Mouse (Mus musculus) kidney, postnatal 4 days (tissue): ENCODE measurements at regions not wholly inside any gene's neighbourhood (a gene's known extent, or its start where the extent isn't known, plus 50 kb on each side); places are given as distances from the start of the nearest gene placed in this dataset.
A peak's percentile ranks its signal among the peaks of the same experiment; 100 is the strongest.

Experiments
- DNase-seq, 2 experiments: peaks; one replicate each; pipeline ENCODE4 v3.0.0; 2021; ENCODE audit warnings: mixed read lengths in 2 of 2

DNA sequence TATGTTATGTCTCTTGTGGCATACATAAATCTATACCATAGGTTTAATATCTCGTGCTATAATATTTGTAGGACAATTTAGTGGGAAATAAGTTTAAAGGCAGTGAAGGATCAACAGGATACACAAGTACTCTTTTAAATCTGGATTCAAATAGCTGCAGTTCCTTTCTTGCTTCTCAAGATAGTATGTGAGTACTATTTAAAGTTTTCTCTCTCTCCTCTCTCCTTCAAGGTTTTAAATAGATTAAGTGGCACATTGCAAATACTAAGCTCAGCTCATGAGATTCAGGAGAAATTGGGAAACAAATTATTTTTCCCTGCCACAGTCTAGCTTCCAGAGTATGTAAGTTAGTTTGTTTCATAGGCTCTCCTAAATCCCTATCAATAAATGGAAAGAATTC, 1103.9 kb downstream of the Ndufa4 start:
- no peak for DNase-seq

DNA sequence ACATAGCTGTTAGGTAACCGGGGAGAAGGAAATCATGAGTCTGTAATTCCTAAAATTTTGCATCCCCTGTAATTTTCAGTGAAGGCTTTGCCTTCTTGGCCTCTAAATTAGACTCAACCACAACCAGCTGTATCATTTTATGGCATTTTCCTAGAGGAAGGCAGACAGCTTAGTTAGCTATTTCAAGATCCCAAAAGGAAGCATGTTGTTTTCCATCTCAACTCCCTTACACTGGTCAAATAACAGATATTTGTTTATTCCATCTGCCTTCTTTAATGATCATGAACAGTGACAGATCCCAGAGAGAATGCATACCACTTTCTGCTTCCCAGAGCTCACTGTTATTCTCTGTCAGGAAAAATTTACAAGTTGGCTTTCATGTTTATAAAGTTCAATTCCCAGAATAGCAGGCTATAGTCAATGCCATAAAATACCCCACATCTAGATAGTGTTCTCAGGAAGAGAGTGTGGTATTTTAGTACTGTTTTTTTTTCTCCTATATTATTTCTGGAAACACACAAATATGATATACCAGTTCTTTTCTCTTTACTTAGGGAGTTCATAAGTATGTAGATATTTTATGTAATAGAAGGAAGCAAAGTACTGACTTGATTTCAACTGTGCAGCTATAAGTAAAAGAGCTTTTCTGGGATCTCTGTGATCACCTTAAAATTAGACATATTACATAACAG, 1148.5 kb downstream of the Ndufa4 start:
- peak in 1 of 2 experiments; percentile 1 for DNase-seq

DNA sequence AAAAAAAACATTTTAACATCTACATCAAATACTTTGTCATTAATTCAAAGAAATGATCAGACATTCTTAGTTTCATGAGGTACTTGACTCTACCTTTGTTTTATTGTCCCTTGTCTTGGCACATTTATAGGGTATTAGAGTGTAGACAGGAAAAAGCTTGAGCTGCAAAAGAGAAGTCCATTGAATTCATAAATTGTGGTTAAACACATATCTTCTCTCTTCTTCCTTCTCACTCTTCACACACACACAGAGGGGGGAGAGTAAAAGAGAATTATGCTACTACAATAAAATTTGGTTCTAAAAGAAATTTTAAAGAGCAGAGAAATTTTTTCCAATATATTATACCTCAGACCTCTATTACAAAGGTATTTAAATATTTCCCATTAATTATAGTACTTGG, 1149.2 kb downstream of the Ndufa4 start:
- DNase-seq: no peak

DNA sequence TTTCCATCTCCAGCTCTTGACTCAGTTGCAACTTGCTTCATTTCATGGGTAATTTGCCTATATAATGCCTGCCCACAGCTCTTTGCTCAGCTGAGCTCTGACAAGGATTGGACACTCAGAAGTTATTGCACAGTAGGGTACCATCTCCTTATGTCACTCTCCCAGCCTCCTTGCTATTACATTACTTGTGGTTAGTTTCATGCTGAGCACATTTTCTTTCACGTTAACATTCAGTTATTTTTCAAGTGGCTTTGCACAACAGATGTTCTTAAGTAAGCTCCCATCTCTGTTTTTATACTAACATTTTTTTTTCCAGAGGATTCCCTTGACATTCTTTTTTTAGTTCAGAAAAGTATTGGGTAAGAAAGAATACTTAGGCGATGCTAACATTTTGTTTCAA, 1163.2 kb downstream of the Ndufa4 start:
- no peak for DNase-seq

DNA sequence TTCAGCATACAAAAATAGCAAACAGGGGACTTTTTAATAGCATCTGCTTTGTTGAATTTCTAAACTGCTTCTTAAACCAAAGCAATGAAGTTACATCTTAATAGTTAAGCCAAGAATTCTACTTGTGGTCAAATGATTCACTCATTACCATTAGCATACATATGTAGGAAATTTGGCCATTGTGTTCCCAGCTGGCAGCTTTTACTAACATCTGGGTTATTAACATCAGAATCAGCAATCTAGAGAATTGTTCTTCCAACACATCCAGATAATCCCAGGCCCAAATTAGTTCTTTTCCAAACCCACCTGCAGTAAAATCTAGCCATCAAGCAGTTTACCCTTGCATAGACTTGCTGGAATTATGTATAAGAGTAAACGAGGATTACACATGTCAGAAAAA, 1184.7 kb downstream of the Ndufa4 start:
- DNase-seq: no peak

DNA sequence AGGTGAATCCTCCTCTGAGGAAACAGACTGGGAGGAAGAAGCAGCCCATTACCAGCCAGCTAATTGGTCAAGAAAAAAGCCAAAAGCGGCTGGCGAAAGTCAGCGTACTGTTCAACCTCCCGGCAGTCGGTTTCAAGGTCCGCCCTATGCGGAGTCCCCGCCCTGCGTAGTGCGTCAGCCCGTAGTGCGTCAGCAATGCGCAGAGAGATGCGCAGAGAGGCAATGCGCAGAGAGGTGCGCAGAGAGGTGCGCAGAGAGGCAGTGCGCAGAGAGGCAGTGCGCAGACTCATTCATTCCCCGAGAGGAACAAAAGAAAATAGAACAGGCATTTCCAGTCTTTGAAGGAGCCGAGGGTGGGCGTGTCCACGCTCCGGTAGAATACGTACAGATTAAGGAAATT, 1216.8 kb downstream of the Ndufa4 start:
- peak in 1 of 2 experiments; percentile 28 for DNase-seq
